Mouse (Mus musculus) liver, embryonic 13.5 days (tissue): ENCODE measurements around the gene Cc2d2b. TPM values are rescaled to one million over a fixed set of nuclear protein-coding genes. Genes with fewer than 3 reads are reported as not detected.

Source experiments
- ATAC-seq: fragments of 200-750 bp; cut with Nextera tagmentation; 2 replicates; pipeline ENCODE4 v1.8.0; 2017; ENCODE audit warnings: low read depth, mild to moderate bottlenecking, moderate number of reproducible peaks, moderate library complexity
- DNase-seq: peaks from one replicate; pipeline ENCODE4 v3.0.0; 2022
- H3K27ac ChIP-seq: fragments of 300-500 bp; sonication (generic); 2 replicates; pipeline ENCODE4 v1.5.1; 2015; ENCODE audit warnings: moderate library complexity, mild to moderate bottlenecking, inconsistent platforms
- H3K27me3 ChIP-seq: fragments of 300-500 bp; sonication (generic); 2 replicates; pipeline ENCODE4 v1.6.1; 2015; ENCODE audit warnings: mild to moderate bottlenecking, inconsistent platforms
- H3K36me3 ChIP-seq: fragments of 300-500 bp; sonication (generic); 2 replicates; pipeline ENCODE4 v1.6.1; 2015; ENCODE audit warnings: mild to moderate bottlenecking, inconsistent platforms
- H3K4me1 ChIP-seq: fragments of 300-500 bp; sonication (generic); replicated peaks from 2 replicates; pipeline ENCODE4 v1.6.1; 2015; ENCODE audit warnings: inconsistent platforms
- H3K4me2 ChIP-seq: fragments of 300-500 bp; sonication (generic); 2 replicates; pipeline ENCODE4 v1.6.1; 2015; ENCODE audit warnings: inconsistent platforms, mild to moderate bottlenecking, moderate library complexity
- H3K4me3 ChIP-seq: fragments of 300-500 bp; sonication (generic); replicated peaks from 2 replicates; pipeline ENCODE4 v1.5.1; 2015; ENCODE audit warnings: mild to moderate bottlenecking, inconsistent platforms
- H3K9ac ChIP-seq: fragments of 300-500 bp; sonication (generic); 2 replicates; pipeline ENCODE4 v1.6.1; 2015; ENCODE audit warnings: mild to moderate bottlenecking, inconsistent platforms
- H3K9me3 ChIP-seq: fragments of 300-500 bp; sonication (generic); replicated peaks from 2 replicates; pipeline ENCODE4 v1.6.1; 2016; ENCODE audit warnings: inconsistent platforms
- WGBS: fragments of 180-500 bp; shearing (Covaris S2); methylation state at CpG from one replicate; pipeline ENCODE4 v1.1.7; 2015; ENCODE audit not compliant: insufficient replicate concordance; 5-methylcytosine and 5-hydroxymethylcytosine counted together
- polyA plus RNA-seq: library from polyadenylated mRNA; unstranded; fragments of >200 nt; fragmentation: Nextera tagmentation; extraction: Ambion mirVana; gene quantifications from 2 replicates; pipeline ENCODE4 v1.2.1, GENCODE M21; 2015

Gene Cc2d2b
- polyA plus RNA-seq, 1 experiment from 2014 or later: 1.3 TPM

DNA sequence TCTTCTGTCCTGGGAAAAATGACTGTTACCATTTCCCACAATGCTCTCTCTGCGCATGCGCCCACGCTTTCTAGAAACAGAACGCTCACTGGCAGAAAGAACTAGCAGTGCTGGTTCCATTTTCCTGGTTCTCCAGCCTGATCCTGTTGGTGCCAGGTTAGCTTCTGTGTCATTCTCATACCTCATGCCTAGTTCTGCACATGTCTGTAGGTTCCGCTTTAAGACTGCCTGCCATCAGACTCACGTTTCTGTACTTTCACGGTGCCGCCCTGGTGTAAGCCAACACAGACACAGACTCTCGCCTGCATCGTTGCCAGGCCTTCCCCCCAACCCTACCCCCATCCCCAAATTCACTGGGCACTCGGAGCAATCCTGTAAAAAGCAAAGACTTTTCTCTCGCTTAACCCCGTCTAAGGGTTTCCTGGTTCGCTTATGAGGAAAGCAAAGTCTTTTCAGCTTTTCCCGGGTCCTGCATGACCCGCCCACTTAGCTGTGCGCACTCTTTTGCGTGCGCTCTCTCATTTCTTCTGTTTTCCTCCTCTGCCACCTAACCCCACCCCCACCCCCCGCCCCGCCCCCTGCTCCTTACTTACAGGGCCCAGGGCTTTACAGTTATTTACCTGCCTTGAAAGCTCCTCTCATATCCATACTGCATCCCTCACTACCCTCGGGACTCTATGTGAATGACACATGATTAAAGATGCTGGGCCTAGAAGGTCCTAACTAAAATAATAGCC lies 13.6 kb downstream of the Cc2d2b start:
- Histone ChIP-seq H3K36me3 (peaks cover 5% of the 10 kb centered on the region; the same call in 1 of the 2 replicates), H3K4me3 (peak overlapping the region; percentile 41), H3K9ac (0 out of 2 replicates have a peak overlapping the region, but pooled peaks have one; percentile 26), H3K9me3 (no peaks in the 10 kb centered on the region), H3K4me1 (peaks cover 43% of the 10 kb centered on the region), H3K4me2 (peak overlapping the region; percentile 57), H3K27me3 (no peaks in the 10 kb centered on the region), H3K27ac (no peak overlapping the region)
- WGBS: 39% methylated on average over 22 of the region's 22 CpGs
- peak; percentile 41; the same call in 1 of the 2 replicates for ATAC-seq
- no peak for DNase-seq

- DNase-seq (no peak), ATAC-seq (no peak)
- Histone ChIP-seq H3K36me3 (peaks cover 5% of the 10 kb centered on the region; the same call in 1 of the 2 replicates), H3K4me1 (peaks cover 45% of the 10 kb centered on the region), H3K27me3 (no peaks in the 10 kb centered on the region), H3K9me3 (no peaks in the 10 kb centered on the region), H3K27ac (0 out of 2 replicates have a peak overlapping the region, but pooled peaks have one; percentile 4), H3K4me2 (peak overlapping the region; percentile 68), H3K9ac (no peak overlapping the region), H3K4me3 (peak overlapping the region; percentile 48)
- 74% methylated on average over 2 of the region's 2 CpGs for WGBS
Observed at GRCm38 (mm10) chr19:40767189-40767588, 18.6 kb downstream of the Cc2d2b start.

DNA sequence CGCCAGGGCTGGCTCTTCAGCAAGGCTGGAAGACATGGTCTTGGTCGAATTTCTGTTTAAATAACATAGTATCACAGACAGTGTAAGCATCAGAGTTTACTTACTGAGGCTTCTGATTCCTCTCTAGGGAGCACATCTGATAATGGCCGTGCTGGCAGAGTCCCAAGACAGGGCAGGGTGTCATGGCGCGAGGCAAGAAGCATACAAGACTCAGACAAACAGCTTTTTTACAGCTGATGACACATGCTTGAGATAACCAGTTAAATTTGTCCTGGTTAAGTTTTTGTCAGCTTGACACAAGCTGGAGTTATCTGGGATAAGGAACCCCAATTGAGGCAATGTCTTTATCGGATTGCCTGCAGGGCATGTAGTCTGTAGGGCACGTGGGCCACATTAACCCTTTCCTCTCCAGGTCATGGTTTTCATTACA lies 20.8 kb downstream of the Cc2d2b start:
- Histone ChIP-seq H3K4me2 (peak overlapping the region; percentile 71), H3K4me1 (peaks cover 48% of the 10 kb centered on the region), H3K36me3 (no peaks in the 10 kb centered on the region), H3K27ac (peak overlapping the region; percentile 95), H3K27me3 (no peaks in the 10 kb centered on the region; the same call in 1 of the 2 replicates), H3K9ac (peak overlapping the region; percentile 77), H3K9me3 (no peaks in the 10 kb centered on the region), H3K4me3 (peak overlapping the region; percentile 58)
- ATAC-seq (peak; percentile 95), DNase-seq (peak; percentile 68)
- WGBS: 10% methylated on average over 7 of the region's 7 CpGs

- H3K4me3 ChIP-seq: no peak overlapping the region
- no peak for DNase-seq
- H3K36me3 ChIP-seq: no peaks in the 10 kb centered on the region
- H3K9ac ChIP-seq: no peak overlapping the region
- WGBS: 48% methylated on average over 15 of the region's 15 CpGs
- H3K27ac ChIP-seq: no peak overlapping the region
- peaks cover 10% of the 10 kb centered on the region; the same call in 1 of the 2 replicates for H3K4me1 ChIP-seq
- ATAC-seq: no peak
- H3K9me3 ChIP-seq: no peaks in the 10 kb centered on the region
- H3K4me2 ChIP-seq: no peak overlapping the region
- no peaks in the 10 kb centered on the region for H3K27me3 ChIP-seq
Observed at GRCm38 (mm10) chr19:40788004-40788714, 39.6 kb downstream of the Cc2d2b start.

GRCm38 (mm10) chr19:40788715-40789084 lies 40.1 kb downstream of the Cc2d2b start:
- no peaks in the 10 kb centered on the region for H3K9me3 ChIP-seq
- peaks cover 10% of the 10 kb centered on the region; the same call in 1 of the 2 replicates for H3K4me1 ChIP-seq
- no peak overlapping the region for H3K4me2 ChIP-seq
- no peak overlapping the region for H3K27ac ChIP-seq
- no peak for DNase-seq
- 72% methylated on average over 2 of the region's 2 CpGs for WGBS
- ATAC-seq: no peak
- no peak overlapping the region for H3K9ac ChIP-seq
- H3K4me3 ChIP-seq: no peak overlapping the region
- H3K36me3 ChIP-seq: no peaks in the 10 kb centered on the region
- H3K27me3 ChIP-seq: 0 out of 2 replicates have a peak, but pooled peaks cover 3% of the 10 kb centered on the region

- no peaks in the 10 kb centered on the region for H3K27me3 ChIP-seq
- H3K4me2 ChIP-seq: no peak overlapping the region
- ATAC-seq (peak; percentile 63; the same call in 1 of the 2 replicates), DNase-seq (no peak)
- no peaks in the 10 kb centered on the region for H3K36me3 ChIP-seq
- no peak overlapping the region for H3K27ac ChIP-seq
- WGBS: 40% methylated on average over 7 of the region's 7 CpGs
- H3K9me3 ChIP-seq: no peaks in the 10 kb centered on the region
- no peak overlapping the region for H3K4me3 ChIP-seq
- no peak overlapping the region for H3K9ac ChIP-seq
- peaks cover 8% of the 10 kb centered on the region for H3K4me1 ChIP-seq
Observed at GRCm38 (mm10) chr19:40805176-40805737, 56.7 kb downstream of the Cc2d2b start.

GRCm38 (mm10) chr19:40809858-40810257 lies 61.3 kb downstream of the Cc2d2b start:
- H3K4me3 ChIP-seq: no peak overlapping the region
- 63% methylated on average over 7 of the region's 7 CpGs for WGBS
- DNase-seq (no peak), ATAC-seq (no peak)
- no peak overlapping the region; the same call in 1 of the 2 replicates for H3K27ac ChIP-seq
- no peak overlapping the region for H3K9ac ChIP-seq
- no peak overlapping the region for H3K4me2 ChIP-seq
- no peaks in the 10 kb centered on the region for H3K27me3 ChIP-seq
- H3K9me3 ChIP-seq: no peaks in the 10 kb centered on the region
- peaks cover 40% of the 10 kb centered on the region for H3K4me1 ChIP-seq
- no peaks in the 10 kb centered on the region for H3K36me3 ChIP-seq

DNA sequence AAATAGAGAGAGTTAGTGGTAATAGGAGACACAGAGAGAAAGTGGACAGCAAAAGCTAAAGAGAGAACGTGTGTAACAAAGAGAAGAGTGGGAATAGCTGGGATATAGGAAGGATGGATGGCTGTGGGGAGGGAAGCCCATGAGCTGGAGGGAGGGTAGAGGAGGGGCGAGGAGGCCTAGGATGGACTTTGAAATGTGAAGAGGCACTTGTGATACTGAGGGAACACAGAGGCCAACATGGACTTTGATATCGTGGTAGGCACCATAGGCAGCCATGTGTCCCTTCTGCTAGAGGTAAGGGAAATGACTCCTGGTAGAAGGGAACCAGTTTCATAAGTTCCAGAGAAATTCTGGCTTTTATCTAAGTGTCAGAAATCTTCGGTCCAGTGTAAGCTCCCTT lies 63.3 kb downstream of the Cc2d2b start:
- Histone ChIP-seq H3K4me3 (no peak overlapping the region), H3K4me2 (peak overlapping the region; percentile 76; the same call in 1 of the 2 replicates), H3K9ac (peak overlapping the region; percentile 75; the same call in 1 of the 2 replicates), H3K9me3 (no peaks in the 10 kb centered on the region), H3K4me1 (peaks cover 42% of the 10 kb centered on the region), H3K27ac (peak overlapping the region; percentile 100), H3K27me3 (no peaks in the 10 kb centered on the region), H3K36me3 (no peaks in the 10 kb centered on the region)
- DNase-seq (no peak), ATAC-seq (no peak)
- 75% methylated on average over 4 of the region's 4 CpGs for WGBS

GRCm38 (mm10) chr19:40812778-40813177 lies 64.2 kb downstream of the Cc2d2b start:
- Histone ChIP-seq H3K9ac (peak overlapping the region; percentile 75), H3K9me3 (no peaks in the 10 kb centered on the region), H3K36me3 (no peaks in the 10 kb centered on the region), H3K27ac (peak overlapping the region; percentile 100), H3K4me2 (peak overlapping the region; percentile 76), H3K4me1 (peaks cover 52% of the 10 kb centered on the region), H3K27me3 (no peaks in the 10 kb centered on the region), H3K4me3 (peak overlapping the region; percentile 50)
- WGBS: 15% methylated on average over 3 of the region's 3 CpGs
- DNase-seq (peak; percentile 50), ATAC-seq (peak; percentile 61)

DNA sequence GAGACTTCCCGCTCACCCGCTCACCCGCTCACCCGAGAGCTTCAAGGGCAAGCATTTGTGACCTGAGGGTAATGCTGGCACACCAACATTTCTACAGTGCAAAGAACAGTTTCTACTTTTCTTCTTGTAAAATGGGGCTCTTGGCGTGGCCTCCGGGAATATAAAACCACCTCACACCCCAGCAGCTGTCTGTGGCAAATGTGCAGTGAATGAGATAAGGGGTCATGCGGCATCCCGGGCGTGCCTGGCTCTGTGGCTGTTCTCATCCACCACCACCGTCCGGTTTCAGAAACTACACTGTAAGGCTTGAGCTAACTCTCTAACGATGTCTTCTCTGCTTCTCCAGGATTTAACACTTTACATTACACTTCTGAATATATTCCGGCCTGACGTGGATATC lies 64.8 kb downstream of the Cc2d2b start:
- Histone ChIP-seq H3K36me3 (no peaks in the 10 kb centered on the region), H3K4me2 (peak overlapping the region; percentile 76), H3K9me3 (no peaks in the 10 kb centered on the region), H3K4me1 (peaks cover 58% of the 10 kb centered on the region), H3K9ac (peak overlapping the region; percentile 75), H3K27ac (peak overlapping the region; percentile 100), H3K4me3 (peak overlapping the region; percentile 50), H3K27me3 (no peaks in the 10 kb centered on the region)
- WGBS: 9% methylated on average over 14 of the region's 14 CpGs
- ATAC-seq: peak; percentile 98
- peak; percentile 90 for DNase-seq

GRCm38 (mm10) chr19:40815645-40816183 lies 67.2 kb downstream of the Cc2d2b start:
- H3K27ac ChIP-seq: no peak overlapping the region
- DNase-seq (no peak), ATAC-seq (no peak)
- H3K27me3 ChIP-seq: no peaks in the 10 kb centered on the region
- H3K9me3 ChIP-seq: no peaks in the 10 kb centered on the region
- H3K4me1 ChIP-seq: peaks cover 72% of the 10 kb centered on the region
- H3K36me3 ChIP-seq: no peaks in the 10 kb centered on the region
- H3K4me2 ChIP-seq: no peak overlapping the region
- H3K9ac ChIP-seq: no peak overlapping the region
- H3K4me3 ChIP-seq: no peak overlapping the region
- 86% methylated on average over 7 of the region's 7 CpGs for WGBS
